Mouse (Mus musculus) stomach, postnatal 0 days (tissue): ENCODE measurements at regions not wholly inside any gene's neighbourhood (a gene's known extent, or its start where the extent isn't known, plus 50 kb on each side); places are given as distances from the start of the nearest gene placed in this dataset.

Source experiments
- CTCF ChIP-seq: IDR thresholded peaks from 2 replicates; pipeline ENCODE4 v1.5.1; 2016; ENCODE audit warnings: antibody characterized with exemption, low read depth, mild to moderate bottlenecking, moderate library complexity
- EP300 ChIP-seq: optimal IDR thresholded peaks from 2 replicates; pipeline ENCODE3; 2016; ENCODE audit warnings: antibody characterized with exemption

DNA sequence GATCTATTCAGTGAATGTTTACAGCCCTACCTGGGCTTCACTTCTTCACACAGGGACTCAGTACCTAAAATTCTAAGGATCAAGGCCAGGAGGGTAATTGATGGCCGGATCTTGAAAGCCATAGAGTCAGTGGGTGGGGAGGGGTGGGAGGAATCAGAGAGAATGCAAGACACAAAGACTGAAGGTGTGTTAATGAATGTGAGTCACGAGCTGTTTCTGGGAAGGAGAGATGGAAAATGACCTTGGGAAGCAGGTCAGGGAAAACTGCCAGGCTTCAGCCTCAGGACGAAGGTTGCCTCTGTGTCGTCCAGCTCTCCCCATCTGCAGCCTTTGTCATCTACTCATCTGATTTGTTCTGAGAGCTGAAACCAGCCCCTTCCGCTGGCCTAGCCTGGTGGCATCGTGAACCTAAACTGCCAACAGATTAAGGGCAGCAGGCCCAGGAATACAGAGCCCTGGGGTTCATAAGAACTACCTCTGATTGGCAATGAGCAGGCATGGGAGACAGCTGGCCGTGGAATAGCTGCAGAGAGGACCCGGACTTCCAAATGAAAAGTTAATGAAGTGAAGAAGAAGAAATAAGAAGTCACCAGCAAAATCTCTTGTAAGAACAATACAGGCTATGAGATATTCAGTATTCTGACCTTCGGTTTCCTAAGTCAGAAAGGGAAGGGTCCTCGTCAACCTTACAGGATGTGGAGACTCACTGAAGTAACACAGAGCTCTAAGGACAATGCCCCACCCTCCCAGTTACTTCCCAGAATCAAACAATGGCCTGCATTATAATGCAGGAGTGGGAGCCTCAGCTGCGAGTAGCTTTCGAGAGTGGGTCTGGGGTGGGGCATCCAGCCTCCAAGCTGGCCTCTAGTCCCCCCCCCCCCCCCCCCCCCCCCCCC, 100.8 kb upstream of the Slc44a1 start:
- TF ChIP-seq CTCF (no peak), EP300 (no peak)
